ENCODE assay signal across 12 mouse cellular contexts in genomic region chr17:12903372-12904333, GRCm38 (mm10). TPM values are rescaled to one million over a fixed set of nuclear protein-coding genes. Genes with fewer than 3 reads are reported as not detected.
DNase-seq lines count a peak whose midpoint lies in the region; ATAC-seq and TF ChIP-seq lines count a peak whose summit lies in the region.
"Had no signal": no experiment of that assay in that cellular context is flagged by ENCODE, and none has a peak within 500 bp of the region (broad histone marks: within the 10 kb centered on the region; RNA-seq: fewer than 3 reads in every experiment).

No protein-coding gene starts in this region.

- no peak for TF ChIP-seq EP300 in stomach, postnatal 0 days (optimal IDR thresholded peaks at IDR 0.05)

- H3K4me3 ChIP-seq in stomach, embryonic 14.5 days (ENCODE audit: low read depth, low read length), result no peak overlapping the region
- no peak overlapping the region for H3K4me3 ChIP-seq in stomach, postnatal 0 days (ENCODE audit: low read depth, low read length)
- H3K4me3 ChIP-seq in embryonic facial prominence, embryonic 14.5 days (ENCODE audit: low read depth, low read length), result no peak overlapping the region
- no peak overlapping the region for H3K4me3 ChIP-seq in limb, embryonic 13.5 days
- H3K4me3 ChIP-seq in stomach, embryonic 15.5 days (replicated peaks), result no peak overlapping the region

- H3K36me3 ChIP-seq in stomach, embryonic 14.5 days (ENCODE audit: control insufficient read depth, insufficient read depth, low read length), result no peaks in the 10 kb centered on the region; the same call in none of the 2 replicates
- H3K36me3 ChIP-seq in stomach, postnatal 0 days (ENCODE audit: control insufficient read depth, insufficient read depth, low read length), result no peaks in the 10 kb centered on the region; the same call in 1 of the 2 replicates
- peaks cover 24% of the 10 kb centered on the region; the same call in 1 of the 2 replicates for H3K36me3 ChIP-seq in embryonic facial prominence, embryonic 14.5 days (ENCODE audit: control insufficient read depth, insufficient read depth, low read length)
- peaks cover 38% of the 10 kb centered on the region for H3K36me3 ChIP-seq in limb, embryonic 13.5 days
- peaks cover 12% of the 10 kb centered on the region for H3K36me3 ChIP-seq in stomach, embryonic 15.5 days

- no peaks in the 10 kb centered on the region for H3K9me3 ChIP-seq in stomach, embryonic 14.5 days (ENCODE audit: control insufficient read depth, low read depth, low read length)
- no peaks in the 10 kb centered on the region for H3K9me3 ChIP-seq in stomach, postnatal 0 days (ENCODE audit: control insufficient read depth, low read length)
- no peaks in the 10 kb centered on the region for H3K9me3 ChIP-seq in embryonic facial prominence, embryonic 14.5 days (ENCODE audit: control insufficient read depth, low read length)
- no peaks in the 10 kb centered on the region for H3K9me3 ChIP-seq in limb, embryonic 13.5 days
- no peaks in the 10 kb centered on the region for H3K9me3 ChIP-seq in stomach, embryonic 15.5 days

- peak; percentile 30; the same call in 1 of the 2 replicates for ATAC-seq in stomach, embryonic 14.5 days (ENCODE audit: insufficient number of reproducible peaks, insufficient read depth, low FRiP score, low read depth)
- ATAC-seq in stomach, postnatal 0 days (ENCODE audit: low FRiP score, low TSS enrichment), result no peak
- peak; percentile 87 for ATAC-seq in embryonic facial prominence, embryonic 14.5 days (ENCODE audit: low read depth)
- ATAC-seq in limb, embryonic 13.5 days (ENCODE audit: low FRiP score, low read depth), result peak; percentile 79; the same call in 1 of the 2 replicates
- no peak for ATAC-seq in stomach, embryonic 15.5 days (ENCODE audit: insufficient read depth, low FRiP score, low read depth)

- peak overlapping the region; percentile 10; the same call in 1 of the 2 replicates for H3K27ac ChIP-seq in stomach, embryonic 14.5 days (ENCODE audit: low read length)
- no peak overlapping the region for H3K27ac ChIP-seq in stomach, postnatal 0 days (replicated peaks)
- peak overlapping the region; percentile 61 for H3K27ac ChIP-seq in embryonic facial prominence, embryonic 14.5 days (replicated peaks; ENCODE audit: low read depth, low read length)
- H3K27ac ChIP-seq in limb, embryonic 13.5 days, result peak overlapping the region; percentile 84
- H3K27ac ChIP-seq in stomach, embryonic 15.5 days, result peak overlapping the region; percentile 32; the same call in 1 of the 2 replicates

- no peaks in the 10 kb centered on the region for H3K27me3 ChIP-seq in stomach, embryonic 14.5 days (ENCODE audit: control insufficient read depth, insufficient read depth, low read length)
- H3K27me3 ChIP-seq in stomach, postnatal 0 days (ENCODE audit: control insufficient read depth, insufficient read depth, low read length), result no peaks in the 10 kb centered on the region
- H3K27me3 ChIP-seq in embryonic facial prominence, embryonic 14.5 days (replicated peaks; ENCODE audit: control insufficient read depth, insufficient read depth, low read length), result no peaks in the 10 kb centered on the region
- no peaks in the 10 kb centered on the region for H3K27me3 ChIP-seq in limb, embryonic 13.5 days
- no peaks in the 10 kb centered on the region for H3K27me3 ChIP-seq in stomach, embryonic 15.5 days (replicated peaks)

- H3K9ac ChIP-seq in stomach, embryonic 14.5 days (replicated peaks; ENCODE audit: low read depth, low read length), result no peak overlapping the region
- no peak overlapping the region for H3K9ac ChIP-seq in stomach, postnatal 0 days (ENCODE audit: low read length)
- 0 out of 2 replicates have a peak overlapping the region, but pooled peaks have one; percentile 14 for H3K9ac ChIP-seq in embryonic facial prominence, embryonic 14.5 days (ENCODE audit: low read depth, low read length)
- H3K9ac ChIP-seq in limb, embryonic 13.5 days, result no peak overlapping the region
- H3K9ac ChIP-seq in stomach, embryonic 15.5 days, result no peak overlapping the region

- no peaks in the 10 kb centered on the region for H3K4me1 ChIP-seq in stomach, embryonic 14.5 days (ENCODE audit: control insufficient read depth, insufficient read depth, low read length)
- no peaks in the 10 kb centered on the region for H3K4me1 ChIP-seq in stomach, postnatal 0 days (replicated peaks; ENCODE audit: control insufficient read depth, insufficient read depth)
- H3K4me1 ChIP-seq in embryonic facial prominence, embryonic 14.5 days (ENCODE audit: control insufficient read depth, insufficient read depth, low read length), result 0 out of 2 replicates have a peak, but pooled peaks cover 5% of the 10 kb centered on the region
- peaks cover 12% of the 10 kb centered on the region for H3K4me1 ChIP-seq in limb, embryonic 13.5 days
- 0 out of 2 replicates have a peak, but pooled peaks cover 2% of the 10 kb centered on the region for H3K4me1 ChIP-seq in stomach, embryonic 15.5 days

- WGBS in stomach, embryonic 14.5 days, result 47% methylated on average over 11 of the region's 12 CpGs
- WGBS in stomach, postnatal 0 days, result 40% methylated on average over 11 of the region's 12 CpGs
- WGBS in embryonic facial prominence, embryonic 14.5 days, result 44% methylated on average over 11 of the region's 12 CpGs
- WGBS in limb, embryonic 13.5 days, result 28% methylated on average over 11 of the region's 12 CpGs
- 58% methylated on average over 11 of the region's 12 CpGs for WGBS in stomach, embryonic 15.5 days

- no peak for DNase-seq in stomach, postnatal 0 days (ENCODE audit: low spot score)
- DNase-seq in embryonic facial prominence, embryonic 14.5 days (ENCODE audit: low spot score), result peak; percentile 69
- DNase-seq in layer of hippocampus, postnatal 10 days (ENCODE audit: low spot score in 2 of 2), result no peak
- DNase-seq in urinary bladder, adult 2 months (ENCODE audit: low spot score), result no peak
- no peak for DNase-seq in heart, adult 11 months
- DNase-seq: cerebellum, postnatal 36 days; heart, adult 18-20 months; heart, postnatal 4 days; liver had no signal

- H3K4me2 ChIP-seq in stomach, embryonic 14.5 days (replicated peaks; ENCODE audit: low read depth, low read length), result no peak overlapping the region
- H3K4me2 ChIP-seq in stomach, postnatal 0 days (replicated peaks; ENCODE audit: low read depth), result no peak overlapping the region
- no peak overlapping the region for H3K4me2 ChIP-seq in embryonic facial prominence, embryonic 14.5 days (ENCODE audit: low read depth, low read length)
- 0 out of 2 replicates have a peak overlapping the region, but pooled peaks have one; percentile 21 for H3K4me2 ChIP-seq in limb, embryonic 13.5 days (replicated peaks)
- no peak overlapping the region for H3K4me2 ChIP-seq in stomach, embryonic 15.5 days

- TF ChIP-seq CTCF in stomach, postnatal 0 days (IDR thresholded peaks at IDR 0.05; ENCODE audit: low read depth), result no peak

RNA-seq across cellular contexts. Expression of gene Pnldc1, which starts 6.4 kb away (rescaled TPM):
- 1.5 and 2.9 TPM in 2 replicates for polyA plus RNA-seq in stomach, embryonic 14.5 days (2014; fragmentation: Nextera tagmentation; extraction: Ambion mirVana)
- 0.45 and 0.63 TPM in 2 replicates for polyA plus RNA-seq in stomach, postnatal 0 days (2015; fragmentation: Nextera tagmentation; extraction: Ambion mirVana)
- polyA plus RNA-seq in embryonic facial prominence, embryonic 14.5 days (2014; fragmentation: Nextera tagmentation; extraction: Ambion mirVana), result 1.9 and 2.8 TPM in 2 replicates
- 1.8 and 2.4 TPM in 2 replicates for polyA plus RNA-seq in limb, embryonic 13.5 days (2015; fragmentation: Nextera tagmentation; extraction: Ambion mirVana)
- polyA plus RNA-seq in stomach, embryonic 15.5 days (2015; fragmentation: Nextera tagmentation; extraction: Ambion mirVana), result 1.0 and 1.3 TPM in 2 replicates
- total RNA-seq in layer of hippocampus, postnatal 10 days (2021), result 1 to 10 TPM; 1.3 to 2.8 TPM
- 0.60 and 1.3 TPM in 2 replicates for polyA plus RNA-seq in urinary bladder, adult 2 months (2012; rRNA removed)

RNA-seq across cellular contexts. Expression of gene Tcp1, which starts 11.8 kb away (rescaled TPM):
- 444 and 478 TPM in 2 replicates for polyA plus RNA-seq in stomach, embryonic 14.5 days (2014; fragmentation: Nextera tagmentation; extraction: Ambion mirVana)
- 225 and 240 TPM in 2 replicates for polyA plus RNA-seq in stomach, postnatal 0 days (2015; fragmentation: Nextera tagmentation; extraction: Ambion mirVana)
- 408 and 423 TPM in 2 replicates for polyA plus RNA-seq in embryonic facial prominence, embryonic 14.5 days (2014; fragmentation: Nextera tagmentation; extraction: Ambion mirVana)
- polyA plus RNA-seq in limb, embryonic 13.5 days (2015; fragmentation: Nextera tagmentation; extraction: Ambion mirVana), result 450 and 465 TPM in 2 replicates
- polyA plus RNA-seq in stomach, embryonic 15.5 days (2015; fragmentation: Nextera tagmentation; extraction: Ambion mirVana), result 369 and 399 TPM in 2 replicates
- 100 to 1,000 TPM; 224 to 239 TPM for total RNA-seq in layer of hippocampus, postnatal 10 days (2021)
- 152 and 176 TPM in 2 replicates for polyA plus RNA-seq in urinary bladder, adult 2 months (2012; rRNA removed)

RNA-seq across cellular contexts. Expression of gene Mrpl18, which starts 12.5 kb away (rescaled TPM):
- 140 and 152 TPM in 2 replicates for polyA plus RNA-seq in stomach, embryonic 14.5 days (2014; fragmentation: Nextera tagmentation; extraction: Ambion mirVana)
- polyA plus RNA-seq in stomach, postnatal 0 days (2015; fragmentation: Nextera tagmentation; extraction: Ambion mirVana), result 93.7 and 101 TPM in 2 replicates
- 118 and 123 TPM in 2 replicates for polyA plus RNA-seq in embryonic facial prominence, embryonic 14.5 days (2014; fragmentation: Nextera tagmentation; extraction: Ambion mirVana)
- polyA plus RNA-seq in limb, embryonic 13.5 days (2015; fragmentation: Nextera tagmentation; extraction: Ambion mirVana), result 155 and 161 TPM in 2 replicates
- 147 and 163 TPM in 2 replicates for polyA plus RNA-seq in stomach, embryonic 15.5 days (2015; fragmentation: Nextera tagmentation; extraction: Ambion mirVana)
- 10 to 100 TPM; 54.4 to 62.4 TPM for total RNA-seq in layer of hippocampus, postnatal 10 days (2021)
- polyA plus RNA-seq in urinary bladder, adult 2 months (2012; rRNA removed), result 57.0 and 59.1 TPM in 2 replicates

RNA-seq across cellular contexts. Expression of gene Mrgprh, which starts 27.8 kb away (rescaled TPM):
- not detected in 2 replicates for polyA plus RNA-seq in stomach, embryonic 14.5 days (2014; fragmentation: Nextera tagmentation; extraction: Ambion mirVana)
- polyA plus RNA-seq in stomach, postnatal 0 days (2015; fragmentation: Nextera tagmentation; extraction: Ambion mirVana), result not detected in 2 replicates
- polyA plus RNA-seq in embryonic facial prominence, embryonic 14.5 days (2014; fragmentation: Nextera tagmentation; extraction: Ambion mirVana), result 0.10 and 0.14 TPM in 2 replicates
- polyA plus RNA-seq in limb, embryonic 13.5 days (2015; fragmentation: Nextera tagmentation; extraction: Ambion mirVana), result 0.08 and 0.09 TPM in 2 replicates
- polyA plus RNA-seq in stomach, embryonic 15.5 days (2015; fragmentation: Nextera tagmentation; extraction: Ambion mirVana), result 0.06 TPM in 1 of 2 replicates, not detected in the other
- total RNA-seq in layer of hippocampus, postnatal 10 days (2021), result not detected
- polyA plus RNA-seq in urinary bladder, adult 2 months (2012; rRNA removed), result 0.30 and 0.41 TPM in 2 replicates

RNA-seq across cellular contexts. Expression of gene Mas1, which starts 35.7 kb away (rescaled TPM):
- polyA plus RNA-seq in stomach, embryonic 14.5 days (2014; fragmentation: Nextera tagmentation; extraction: Ambion mirVana), result 1.7 and 2.0 TPM in 2 replicates
- 0.12 and 0.21 TPM in 2 replicates for polyA plus RNA-seq in stomach, postnatal 0 days (2015; fragmentation: Nextera tagmentation; extraction: Ambion mirVana)
- 0.99 and 2.1 TPM in 2 replicates for polyA plus RNA-seq in embryonic facial prominence, embryonic 14.5 days (2014; fragmentation: Nextera tagmentation; extraction: Ambion mirVana)
- 1.7 and 2.4 TPM in 2 replicates for polyA plus RNA-seq in limb, embryonic 13.5 days (2015; fragmentation: Nextera tagmentation; extraction: Ambion mirVana)
- 0.82 and 1.2 TPM in 2 replicates for polyA plus RNA-seq in stomach, embryonic 15.5 days (2015; fragmentation: Nextera tagmentation; extraction: Ambion mirVana)
- 10 to 100 TPM; 31.6 to 34.5 TPM for total RNA-seq in layer of hippocampus, postnatal 10 days (2021)
- polyA plus RNA-seq in urinary bladder, adult 2 months (2012; rRNA removed), result 0.33 and 0.38 TPM in 2 replicates

Comparison
In these comparisons a context has a peak if more than half of its experiments do, and no peak if none do; other contexts are left out.
1. ATAC-seq: peak in stomach, embryonic 14.5 days (single experiment), embryonic facial prominence, embryonic 14.5 days (single experiment) and limb, embryonic 13.5 days (single experiment); none in stomach, postnatal 0 days (single experiment) and stomach, embryonic 15.5 days (single experiment).